Mouse (Mus musculus): ENCODE measurements around the gene Atp6v1g2.
A peak's percentile ranks its signal among the peaks of the same experiment; 100 is the strongest.

DNA sequence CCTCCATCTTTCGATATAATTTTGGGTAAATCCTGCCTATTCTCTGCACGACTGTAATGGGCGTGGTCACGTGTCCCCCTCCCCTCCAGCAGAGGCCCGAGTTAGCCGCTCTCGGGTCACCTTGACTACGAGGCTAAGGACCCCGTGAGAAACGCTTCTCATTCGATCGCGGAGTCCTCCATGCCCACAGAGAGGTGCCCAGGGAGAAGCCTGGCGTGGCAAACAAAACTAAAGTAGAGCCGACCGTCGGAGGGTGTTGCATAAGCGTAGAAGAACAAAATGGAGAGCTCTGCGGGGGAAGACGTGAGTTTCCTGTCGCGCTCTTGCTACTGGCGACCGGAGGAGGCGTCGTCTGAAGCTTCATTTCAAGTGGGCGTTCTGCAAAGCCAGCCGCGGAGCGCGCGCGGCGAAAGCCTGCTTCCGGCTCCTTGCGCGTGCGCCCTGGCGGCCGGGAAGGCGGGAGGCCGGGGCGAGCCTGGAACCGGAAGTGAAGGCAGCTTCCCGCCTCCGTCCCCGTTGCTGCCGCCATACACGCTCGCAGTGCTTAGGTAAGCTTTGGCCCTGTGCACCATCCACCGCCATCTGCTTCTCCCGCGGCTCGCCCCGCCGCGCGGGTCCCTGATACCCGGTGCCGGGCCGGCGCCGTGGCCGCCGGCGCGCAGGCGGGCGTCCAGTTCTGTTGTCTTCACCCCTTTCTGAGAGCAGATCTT is 8.0 kb downstream of the Atp6v1g2 start, which contains the start of gene Ddx39b:
- TF ChIP-seq CTCF (IDR thresholded peaks at IDR 0.05; ENCODE audit: extremely low read depth, insufficient read depth, insufficient read length, insufficient replicate concordance) (no peak), POLR2A (IDR thresholded peaks at IDR 0.05; ENCODE audit: low read depth, low read length) (peak; percentile 85)

Measured in spleen, adult 2 months (tissue).